Mouse (Mus musculus) embryonic facial prominence, embryonic 10.5 days (tissue): Measurements from ENCODE around the gene Pcif1. TPM values are rescaled to one million over a fixed set of nuclear protein-coding genes. Genes with fewer than 3 reads are reported as not detected.
"Not testable (repeated sequence)": the region's sequence is repeated elsewhere in the genome, so short reads cannot be mapped to it uniquely, and the experiment has no call there.

Experiments used
- DNase-seq: peaks from one replicate; pipeline ENCODE4 v3.0.0-alpha.2; 2017; ENCODE audit warnings: low spot score
- H3K27ac ChIP-seq: fragments of 300-500 bp; sonication (generic); replicated peaks from 2 replicates; pipeline ENCODE4 v1.5.1; 2016; ENCODE audit warnings: mild to moderate bottlenecking
- H3K27me3 ChIP-seq: fragments of 300-500 bp; sonication (generic); replicated peaks from 2 replicates; pipeline ENCODE4 v1.6.1; 2016; ENCODE audit warnings: low read depth, mild to moderate bottlenecking; ENCODE audit not compliant: poor library complexity, severe bottlenecking
- H3K36me3 ChIP-seq: fragments of 300-500 bp; sonication (generic); replicated peaks from 2 replicates; pipeline ENCODE4 v1.6.1; 2016; ENCODE audit warnings: mild to moderate bottlenecking, moderate library complexity
- H3K4me1 ChIP-seq: fragments of 300-500 bp; sonication (generic); 2 replicates; pipeline ENCODE4 v1.6.1; 2016
- H3K4me3 ChIP-seq: fragments of 300-500 bp; sonication (generic); 2 replicates; pipeline ENCODE4 v1.5.1; 2016; ENCODE audit warnings: mild to moderate bottlenecking, moderate library complexity
- H3K9me3 ChIP-seq: fragments of 300-500 bp; sonication (generic); 2 replicates; pipeline ENCODE4 v1.6.1; 2016; ENCODE audit warnings: mild to moderate bottlenecking
- WGBS: fragments of 180-500 bp; shearing (Covaris S2); methylation state at CpG from one replicate; pipeline ENCODE4 v1.1.7; 2016; 5-methylcytosine and 5-hydroxymethylcytosine counted together
- polyA plus RNA-seq: library from polyadenylated mRNA; unstranded; fragments of >200 nt; fragmentation: Nextera tagmentation; extraction: Ambion mirVana; gene quantifications from 2 replicates; pipeline ENCODE4 v1.2.1, GENCODE M21; 2016

The Pcif1 gene
- polyA plus RNA-seq, 1 experiment from 2014 or later, result 77.2 TPM

- Histone ChIP-seq H3K4me1 (peaks cover 62% of the 10 kb centered on the region), H3K27ac (peak within 1 kb of the TSS; percentile 80), H3K27me3 (peaks cover 71% of the 10 kb centered on the region), H3K4me3 (peak within 1 kb of the TSS; percentile 66), H3K9me3 (no peaks in the 10 kb centered on the region), H3K36me3 (peaks cover 5% of the 10 kb centered on the region)
- DNase-seq, result peak; percentile 85
- WGBS, result under 1% methylated on average over 47 of the region's 47 CpGs
Measured at GRCm38 (mm10) chr2:164857101-164857821, 21.8 kb upstream of the Pcif1 start, which contains the start of gene Pltp. Gene Pltp, minus strand, starts transcription at chr2:164857711.

- WGBS, result 2% methylated on average over 19 of the region's 19 CpGs
- no peaks in the 10 kb centered on the region for H3K9me3 ChIP-seq
- peak overlapping the region; percentile 80; the same call in 1 of the 2 replicates for H3K27ac ChIP-seq
Measured at GRCm38 (mm10) chr2:164857842-164858553, 21.1 kb upstream of the Pcif1 start.

GRCm38 (mm10) chr2:164859155-164859554, 19.9 kb upstream of the Pcif1 start:
- Histone ChIP-seq H3K4me3 (no peak overlapping the region), H3K9me3 (no peaks in the 10 kb centered on the region), H3K36me3 (no peaks in the 10 kb centered on the region), H3K27ac (no peak overlapping the region), H3K27me3 (peaks cover 66% of the 10 kb centered on the region), H3K4me1 (peaks cover 68% of the 10 kb centered on the region)
- WGBS, result 48% methylated on average over 2 of the region's 2 CpGs
- DNase-seq, result no peak

More at GRCm38 (mm10) chr2:164857842-164858553, 21.1 kb upstream of the Pcif1 start:
- Histone ChIP-seq H3K36me3 (no peaks in the 10 kb centered on the region), H3K4me1 (peaks cover 68% of the 10 kb centered on the region), H3K4me3 (peak overlapping the region; percentile 66), H3K27me3 (peaks cover 71% of the 10 kb centered on the region)
- DNase-seq, result no peak

- Histone ChIP-seq H3K9me3 (no peaks in the 10 kb centered on the region), H3K27me3 (peaks cover 60% of the 10 kb centered on the region), H3K27ac (no peak overlapping the region; the same call in 1 of the 2 replicates), H3K36me3 (no peaks in the 10 kb centered on the region), H3K4me1 (peaks cover 65% of the 10 kb centered on the region), H3K4me3 (no peak overlapping the region)
- 58% methylated on average over 9 of the region's 9 CpGs for WGBS
- no peak for DNase-seq
Measured at GRCm38 (mm10) chr2:164859640-164860432, 19.3 kb upstream of the Pcif1 start.

- H3K4me1 ChIP-seq, result peaks cover 52% of the 10 kb centered on the region
- H3K36me3 ChIP-seq, result no peaks in the 10 kb centered on the region
- no peak overlapping the region for H3K27ac ChIP-seq
- DNase-seq, result no peak
- peaks cover 47% of the 10 kb centered on the region for H3K27me3 ChIP-seq
- WGBS, result 77% methylated on average over 4 of the region's 4 CpGs
- H3K9me3 ChIP-seq, result no peaks in the 10 kb centered on the region
- H3K4me3 ChIP-seq, result no peak overlapping the region
Measured at GRCm38 (mm10) chr2:164861094-164861493, 18.0 kb upstream of the Pcif1 start.

- peak; percentile 66 for DNase-seq
- no peak overlapping the region; the same call in 1 of the 2 replicates for H3K27ac ChIP-seq
- peaks cover 35% of the 10 kb centered on the region for H3K27me3 ChIP-seq
- H3K9me3 ChIP-seq, result no peaks in the 10 kb centered on the region
- peaks cover 40% of the 10 kb centered on the region for H3K4me1 ChIP-seq
- H3K36me3 ChIP-seq, result no peaks in the 10 kb centered on the region
- 59% methylated on average over 9 of the region's 9 CpGs for WGBS
- no peak overlapping the region for H3K4me3 ChIP-seq
Measured at GRCm38 (mm10) chr2:164862179-164862861, 16.8 kb upstream of the Pcif1 start.

- H3K9me3 ChIP-seq, H3K27ac ChIP-seq, DNase-seq, H3K4me3 ChIP-seq, H3K36me3 ChIP-seq: not testable (repeated sequence)
- peaks cover 29% of the 10 kb centered on the region for H3K4me1 ChIP-seq
- peaks cover 24% of the 10 kb centered on the region for H3K27me3 ChIP-seq
- 93% methylated on average over 9 of the region's 9 CpGs for WGBS
Measured at GRCm38 (mm10) chr2:164863411-164863810, 15.7 kb upstream of the Pcif1 start.

- Histone ChIP-seq H3K27me3 (peaks cover 14% of the 10 kb centered on the region), H3K4me3 (no peak overlapping the region), H3K9me3 (no peaks in the 10 kb centered on the region), H3K27ac (no peak overlapping the region), H3K4me1 (peaks cover 19% of the 10 kb centered on the region), H3K36me3 (no peaks in the 10 kb centered on the region)
- no peak for DNase-seq
- 81% methylated on average over 4 of the region's 4 CpGs for WGBS
Measured at GRCm38 (mm10) chr2:164864593-164864992, 14.5 kb upstream of the Pcif1 start.

GRCm38 (mm10) chr2:164866741-164867551, 12.2 kb upstream of the Pcif1 start:
- H3K27ac ChIP-seq, result no peak overlapping the region
- H3K9me3 ChIP-seq, result no peaks in the 10 kb centered on the region
- 66% methylated on average over 16 of the region's 16 CpGs for WGBS
- H3K36me3 ChIP-seq, result no peaks in the 10 kb centered on the region
- peaks cover 9% of the 10 kb centered on the region for H3K4me1 ChIP-seq
- no peak for DNase-seq
- H3K27me3 ChIP-seq, result no peaks in the 10 kb centered on the region
- no peak overlapping the region for H3K4me3 ChIP-seq

GRCm38 (mm10) chr2:164867566-164867965, 11.5 kb upstream of the Pcif1 start:
- H3K27me3 ChIP-seq, result no peaks in the 10 kb centered on the region
- DNase-seq, result no peak
- no peaks in the 10 kb centered on the region for H3K9me3 ChIP-seq
- H3K4me1 ChIP-seq, result peaks cover 3% of the 10 kb centered on the region
- WGBS, result 89% methylated on average over 7 of the region's 7 CpGs
- no peaks in the 10 kb centered on the region for H3K36me3 ChIP-seq
- no peak overlapping the region for H3K27ac ChIP-seq
- H3K4me3 ChIP-seq, result no peak overlapping the region

GRCm38 (mm10) chr2:164868491-164868890, 10.6 kb upstream of the Pcif1 start:
- 85% methylated on average over 7 of the region's 7 CpGs for WGBS
- Histone ChIP-seq H3K4me3 (no peak overlapping the region), H3K27ac (no peak overlapping the region), H3K9me3 (no peaks in the 10 kb centered on the region), H3K27me3 (no peaks in the 10 kb centered on the region), H3K36me3 (no peaks in the 10 kb centered on the region), H3K4me1 (no peaks in the 10 kb centered on the region; the same call in 1 of the 2 replicates)
- no peak for DNase-seq
